Mouse (Mus musculus) heart, embryonic 14.5 days (tissue): ENCODE measurements around the gene Smad3. TPM values are rescaled to one million over a fixed set of nuclear protein-coding genes. Genes with fewer than 3 reads are reported as not detected.

ENCODE experiments used
- ATAC-seq: fragments of 200-750 bp; cut with Nextera tagmentation; 2 replicates; pipeline ENCODE4 v1.8.0; 2017; ENCODE audit warnings: low read depth, moderate TSS enrichment; ENCODE audit not compliant: insufficient number of reproducible peaks, insufficient read depth, low FRiP score
- H3K27ac ChIP-seq, 2 experiments: fragments of 200-500 bp in 1 of 2; fragments of 300-500 bp in 1 of 2; sonication (generic) in 1 of 2; replicated peaks in 1 of 2; 2 replicates each; pipeline ENCODE4 v1.5.1; 2012 to 2014; ENCODE audit warnings: low read depth in 2 of 2, low read length in 2 of 2, control low read depth in 1 of 2, mild to moderate bottlenecking in 1 of 2, mixed read lengths in 1 of 2; ENCODE audit not compliant: control insufficient read depth in 1 of 2, insufficient read depth in 1 of 2
- H3K27me3 ChIP-seq: fragments of 300-500 bp; sonication (generic); 2 replicates; pipeline ENCODE4 v1.6.1; 2014; ENCODE audit warnings: mild to moderate bottlenecking, low read length, control low read depth; ENCODE audit not compliant: control insufficient read depth, insufficient read depth
- H3K36me3 ChIP-seq: fragments of 300-500 bp; sonication (generic); 2 replicates; pipeline ENCODE4 v1.6.1; 2014; ENCODE audit warnings: mild to moderate bottlenecking, control low read depth, low read length, mixed read lengths; ENCODE audit not compliant: control insufficient read depth, insufficient read depth
- H3K4me1 ChIP-seq, 2 experiments: fragments of 200-500 bp in 1 of 2; fragments of 300-500 bp in 1 of 2; sonication (generic) in 1 of 2; 2 replicates each; pipeline ENCODE4 v1.6.1; 2012 to 2014; ENCODE audit warnings: low read length in 2 of 2, control low read depth in 1 of 2, mixed read lengths in 1 of 2; ENCODE audit not compliant: control insufficient read depth in 2 of 2, insufficient read depth in 2 of 2
- H3K4me2 ChIP-seq: fragments of 300-500 bp; sonication (generic); 2 replicates; pipeline ENCODE4 v1.6.1; 2014; ENCODE audit warnings: mild to moderate bottlenecking, low read length
- H3K4me3 ChIP-seq, 2 experiments: fragments of 200-500 bp in 1 of 2; fragments of 300-500 bp in 1 of 2; sonication (generic) in 1 of 2; 2 replicates each; pipeline ENCODE4 v1.5.1; 2012 to 2014; ENCODE audit warnings: low read length in 2 of 2, mild to moderate bottlenecking in 2 of 2, control low read depth in 1 of 2, low read depth in 1 of 2, moderate library complexity in 1 of 2; ENCODE audit not compliant: control insufficient read depth in 1 of 2, insufficient read depth in 1 of 2
- H3K9ac ChIP-seq: fragments of 300-500 bp; sonication (generic); 2 replicates; pipeline ENCODE4 v1.6.1; 2014; ENCODE audit warnings: mild to moderate bottlenecking, low read length
- H3K9me3 ChIP-seq: fragments of 300-500 bp; sonication (generic); 2 replicates; pipeline ENCODE4 v1.6.1; 2016; ENCODE audit warnings: low read length, control low read depth; ENCODE audit not compliant: control insufficient read depth
- WGBS: fragments of 180-500 bp; shearing (Covaris S2); extraction: QIAGEN DNeasy Blood & Tissue Kit; methylation state at CpG from one replicate; pipeline ENCODE4 v1.1.7; 2014; 5-methylcytosine and 5-hydroxymethylcytosine counted together
- polyA plus RNA-seq: library from polyadenylated mRNA; unstranded; fragments of >200 nt; fragmentation: Nextera tagmentation; extraction: Ambion mirVana; gene quantifications from 2 replicates; pipeline ENCODE4 v1.2.1, GENCODE M21; 2014

Smad3 gene
- polyA plus RNA-seq, 1 experiment from 2014 or later, result 10.4 TPM

GRCm38 (mm10) chr9:63771676-63772075 is 13.9 kb upstream of the Smad3 start:
- WGBS, result 19% methylated on average over 5 of the region's 5 CpGs
- H3K4me2 ChIP-seq, result no peak overlapping the region
- no peak overlapping the region for H3K4me3 ChIP-seq
- no peak for ATAC-seq
- H3K9me3 ChIP-seq, result no peaks in the 10 kb centered on the region
- no peaks in the 10 kb centered on the region for H3K36me3 ChIP-seq
- H3K9ac ChIP-seq, result no peak overlapping the region
- no peak overlapping the region for H3K27ac ChIP-seq
- H3K4me1 ChIP-seq, result peaks cover 3 to 10% of the 10 kb centered on the region in 2 experiments; a peak in 3 of 4 replicates
- no peaks in the 10 kb centered on the region for H3K27me3 ChIP-seq

- no peaks in the 10 kb centered on the region; the same call in 1 of the 2 replicates for H3K9me3 ChIP-seq
- H3K4me1 ChIP-seq, result peaks cover 9 to 12% of the 10 kb centered on the region in 2 experiments; a peak in 3 of 4 replicates
- ATAC-seq, result no peak
- WGBS, result 83% methylated on average over 8 of the region's 8 CpGs
- no peaks in the 10 kb centered on the region for H3K36me3 ChIP-seq
- H3K4me3 ChIP-seq, result no peak overlapping the region
- no peaks in the 10 kb centered on the region for H3K27me3 ChIP-seq
- no peak overlapping the region for H3K9ac ChIP-seq
- H3K27ac ChIP-seq, result no peak overlapping the region
- H3K4me2 ChIP-seq, result no peak overlapping the region
These were observed 3.7 kb upstream of the Smad3 start for GRCm38 (mm10) chr9:63761367-63762094.

- Histone ChIP-seq H3K4me1 (peaks cover 17% of the 10 kb centered on the region in 2 experiments), H3K36me3 (no peaks in the 10 kb centered on the region), H3K9me3 (no peaks in the 10 kb centered on the region; the same call in 1 of the 2 replicates), H3K4me3 (no peak overlapping the region), H3K27me3 (no peaks in the 10 kb centered on the region), H3K4me2 (no peak overlapping the region), H3K27ac (no peak overlapping the region), H3K9ac (no peak overlapping the region)
- WGBS, result 96% methylated on average over 7 of the region's 7 CpGs
- ATAC-seq, result no peak
These were observed 3.0 kb upstream of the Smad3 start for GRCm38 (mm10) chr9:63760783-63761182.

GRCm38 (mm10) chr9:63759973-63760722 is 2.4 kb upstream of the Smad3 start:
- Histone ChIP-seq H3K27me3 (no peaks in the 10 kb centered on the region), H3K4me2 (no peak overlapping the region), H3K9me3 (no peaks in the 10 kb centered on the region; the same call in 1 of the 2 replicates), H3K4me1 (peaks cover 20 to 23% of the 10 kb centered on the region in 2 experiments), H3K27ac (no peak overlapping the region), H3K36me3 (no peaks in the 10 kb centered on the region), H3K9ac (no peak overlapping the region), H3K4me3 (no peak overlapping the region)
- 87% methylated on average over 7 of the region's 7 CpGs for WGBS
- no peak for ATAC-seq

GRCm38 (mm10) chr9:63758641-63759391 is 1.0 kb upstream of the Smad3 start:
- Histone ChIP-seq H3K36me3 (no peaks in the 10 kb centered on the region), H3K4me3 (peak overlapping the region; percentile 62 to 97), H3K9ac (peak overlapping the region; percentile 98), H3K4me1 (peaks cover 31 to 36% of the 10 kb centered on the region in 2 experiments), H3K9me3 (no peaks in the 10 kb centered on the region; the same call in 1 of the 2 replicates), H3K27ac (peak overlapping the region; percentile 78 to 98), H3K4me2 (peak overlapping the region; percentile 94), H3K27me3 (no peaks in the 10 kb centered on the region)
- ATAC-seq, result no peak
- 6% methylated on average over 23 of the region's 23 CpGs for WGBS

DNA sequence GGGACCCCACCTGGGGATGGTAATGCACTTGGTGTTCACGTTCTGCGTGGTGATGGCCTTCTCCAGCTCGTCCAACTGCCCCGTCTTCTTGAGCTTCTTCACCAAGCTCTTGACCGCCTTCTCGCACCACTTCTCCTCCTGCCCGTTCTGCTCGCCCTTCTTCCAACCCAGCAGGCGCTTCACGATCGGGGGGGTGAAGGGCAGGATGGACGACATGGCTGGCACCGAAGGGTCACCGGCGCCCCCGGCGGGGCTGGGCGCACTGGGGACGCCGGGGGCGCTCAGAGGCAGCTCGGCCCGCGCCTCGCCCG is 377 bp downstream of the Smad3 start:
- ATAC-seq, result no peak; the same call in 1 of the 2 replicates

More for the DNA sequence above, 377 bp downstream of the Smad3 start:
- Histone ChIP-seq H3K9ac (peak overlapping the region; percentile 98), H3K9me3 (no peaks in the 10 kb centered on the region; the same call in 1 of the 2 replicates), H3K4me1 (peaks cover 35 to 50% of the 10 kb centered on the region in 2 experiments), H3K4me2 (peak overlapping the region; percentile 94), H3K27me3 (no peaks in the 10 kb centered on the region), H3K4me3 (peak overlapping the region; percentile 62 to 97), H3K27ac (peak overlapping the region; percentile 78 to 98), H3K36me3 (no peaks in the 10 kb centered on the region)
- WGBS, result under 1% methylated on average over 26 of the region's 26 CpGs
